Mouse (Mus musculus) layer of hippocampus, postnatal 10 days (tissue): ENCODE measurements at regions not wholly inside any gene's neighbourhood (a gene's known extent, or its start where the extent isn't known, plus 50 kb on each side); places are given as distances from the start of the nearest gene placed in this dataset.

ENCODE experiments used
- DNase-seq, 2 experiments: peaks; one replicate each; pipeline ENCODE4 v3.0.0; 2021; ENCODE audit warnings: low spot score in 2 of 2

- DNase-seq = no peak
Measured at GRCm38 (mm10) chr13:119267608-119268300, 160.6 kb upstream of the Paip1 start.

- no peak for DNase-seq
Measured at GRCm38 (mm10) chr13:119268301-119268675, 160.1 kb upstream of the Paip1 start.

- DNase-seq = no peak
Measured at GRCm38 (mm10) chr13:119275500-119275899, 152.9 kb upstream of the Paip1 start.

GRCm38 (mm10) chr13:119277308-119277948 lies 151.0 kb upstream of the Paip1 start:
- peak; percentile 13 to 35 for DNase-seq

GRCm38 (mm10) chr13:119279449-119279848 lies 149.0 kb upstream of the Paip1 start:
- no peak for DNase-seq

GRCm38 (mm10) chr13:119280622-119281021 lies 147.8 kb upstream of the Paip1 start:
- no peak for DNase-seq

- DNase-seq = peak; percentile 66 to 76
Measured at GRCm38 (mm10) chr13:119283448-119283847, 145.0 kb upstream of the Paip1 start.

GRCm38 (mm10) chr13:119309238-119309637 lies 119.2 kb upstream of the Paip1 start:
- no peak for DNase-seq

- DNase-seq = no peak
Measured at GRCm38 (mm10) chr13:119310013-119310412, 118.4 kb upstream of the Paip1 start.

- DNase-seq = no peak
Measured at GRCm38 (mm10) chr13:119314356-119314755, 114.0 kb upstream of the Paip1 start.

GRCm38 (mm10) chr13:119318358-119318757 lies 110.0 kb upstream of the Paip1 start:
- DNase-seq = no peak

- no peak for DNase-seq
Measured at GRCm38 (mm10) chr13:119325510-119325909, 102.9 kb upstream of the Paip1 start.

GRCm38 (mm10) chr13:119326877-119327625 lies 101.3 kb upstream of the Paip1 start:
- DNase-seq = no peak

- no peak for DNase-seq
Measured at GRCm38 (mm10) chr13:119328731-119329130, 99.7 kb upstream of the Paip1 start.

- no peak for DNase-seq
Measured at GRCm38 (mm10) chr13:119331815-119332214, 96.6 kb upstream of the Paip1 start.

- DNase-seq = no peak
Measured at GRCm38 (mm10) chr13:119333915-119334314, 94.5 kb upstream of the Paip1 start.

GRCm38 (mm10) chr13:119337861-119338260 lies 90.5 kb upstream of the Paip1 start:
- DNase-seq = no peak

GRCm38 (mm10) chr13:119339016-119339415 lies 89.4 kb upstream of the Paip1 start:
- DNase-seq = no peak

- no peak for DNase-seq
Measured at GRCm38 (mm10) chr13:119339762-119340161, 88.6 kb upstream of the Paip1 start.

GRCm38 (mm10) chr13:119341833-119342232 lies 86.6 kb upstream of the Paip1 start:
- peak; percentile 30 to 34 for DNase-seq

- no peak for DNase-seq
Measured at GRCm38 (mm10) chr13:119342761-119343160, 85.6 kb upstream of the Paip1 start.

- DNase-seq = no peak
Measured at GRCm38 (mm10) chr13:119347988-119348387, 80.4 kb upstream of the Paip1 start.
